Mouse (Mus musculus) adrenal gland, adult 18-20 months (tissue): ENCODE results near the gene Efna2. TPM values are rescaled to one million over a fixed set of nuclear protein-coding genes. Genes with fewer than 3 reads are reported as not detected.

ENCODE experiments used
- DNase-seq, 2 experiments: peaks; one replicate each; pipeline ENCODE4 v3.0.0; 2021 to 2022; ENCODE audit warnings: low spot score in 2 of 2
- total RNA-seq, 2 experiments: library from RNA; stranded (reverse); gene quantifications; 1 replicate in 1 of 2; 2 replicates in 1 of 2; pipeline ENCODE4 v1.2.3; 2021

Efna2 gene
- total RNA-seq, 2 experiments from 2014 or later: 1.3 to 2.1 TPM

DNA sequence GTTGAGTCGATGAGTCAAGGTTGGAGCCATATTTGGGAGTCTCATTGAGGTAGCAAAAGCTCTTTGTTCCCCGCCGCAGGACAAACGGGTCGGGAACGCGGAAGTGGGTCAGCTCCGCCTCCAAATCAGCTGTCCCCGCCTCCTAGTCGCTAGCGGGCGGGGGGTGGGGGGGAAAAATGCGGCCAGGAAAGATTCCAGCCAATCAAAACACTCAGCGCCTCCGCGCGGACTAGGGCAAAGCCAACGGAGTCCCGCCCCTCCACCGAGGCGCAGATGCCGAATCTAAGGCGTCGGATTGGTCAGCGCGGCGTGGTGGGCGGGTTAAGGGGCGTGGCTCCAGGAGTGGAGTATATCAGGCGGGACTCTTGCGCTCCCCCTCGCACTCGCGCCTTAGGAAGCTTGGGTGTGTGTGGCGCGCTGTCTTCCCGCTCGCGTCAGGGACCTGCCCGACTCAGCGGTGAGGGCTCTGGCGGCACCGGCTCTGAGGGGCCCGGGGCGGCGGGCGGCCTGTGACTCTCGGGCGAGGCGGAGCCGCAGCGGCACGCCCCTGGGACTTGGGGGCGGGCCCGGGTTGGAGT lies 11.7 kb upstream of the Efna2 start:
- peak; percentile 97 to 98 for DNase-seq

DNA sequence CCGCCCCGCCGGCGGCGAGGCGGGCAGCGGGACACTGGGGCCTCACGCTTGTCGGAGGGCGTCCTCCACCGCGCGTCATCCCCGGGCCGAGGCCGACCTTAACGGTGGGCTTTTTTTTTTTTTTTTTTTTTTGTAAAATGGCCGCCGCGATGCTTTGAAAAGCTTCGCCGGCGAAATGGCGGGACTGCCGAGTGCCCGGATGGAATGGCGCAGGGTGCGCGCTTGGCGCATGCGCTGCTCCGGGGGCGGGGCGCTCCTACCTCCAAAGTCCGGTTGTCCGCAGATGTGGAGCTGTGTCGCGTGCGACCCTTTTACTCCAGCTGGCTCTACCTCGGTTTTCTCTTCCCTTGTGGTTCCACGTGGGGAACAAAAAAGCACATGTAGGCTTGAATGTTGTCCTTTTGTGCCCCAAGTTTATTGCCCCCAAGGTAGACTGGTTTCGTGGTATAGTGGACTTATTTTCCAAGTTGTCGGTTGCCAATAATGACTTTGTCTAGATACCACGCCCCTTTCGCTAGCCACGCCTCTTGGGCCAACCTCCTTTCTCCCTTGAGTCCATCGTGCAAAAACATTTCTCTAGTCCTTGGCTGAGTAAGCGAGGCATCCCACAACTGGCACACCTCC lies 11.1 kb upstream of the Efna2 start:
- DNase-seq: peak; percentile 94 to 96

DNA sequence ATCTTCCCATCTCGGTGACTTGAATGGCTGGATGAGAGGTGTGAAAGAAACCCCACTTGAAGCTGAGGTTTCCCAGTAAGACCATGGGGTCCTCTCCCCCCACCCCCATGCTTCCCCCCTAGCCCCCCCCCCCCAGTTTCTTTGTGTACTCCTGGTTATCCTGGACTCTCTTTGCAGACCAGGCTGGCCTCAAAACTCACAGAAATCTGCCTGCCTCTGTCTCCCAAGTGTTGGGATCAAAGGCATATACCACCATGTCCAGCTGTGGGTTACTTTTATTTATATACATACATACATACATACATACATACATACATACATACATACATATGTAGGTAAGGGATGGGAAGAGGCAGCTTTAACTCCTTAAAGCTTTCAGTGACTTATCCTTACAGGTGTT lies 10.2 kb upstream of the Efna2 start:
- DNase-seq: no peak

GRCm38 (mm10) chr10:80169651-80170050 lies 9.6 kb upstream of the Efna2 start:
- no peak for DNase-seq

DNA sequence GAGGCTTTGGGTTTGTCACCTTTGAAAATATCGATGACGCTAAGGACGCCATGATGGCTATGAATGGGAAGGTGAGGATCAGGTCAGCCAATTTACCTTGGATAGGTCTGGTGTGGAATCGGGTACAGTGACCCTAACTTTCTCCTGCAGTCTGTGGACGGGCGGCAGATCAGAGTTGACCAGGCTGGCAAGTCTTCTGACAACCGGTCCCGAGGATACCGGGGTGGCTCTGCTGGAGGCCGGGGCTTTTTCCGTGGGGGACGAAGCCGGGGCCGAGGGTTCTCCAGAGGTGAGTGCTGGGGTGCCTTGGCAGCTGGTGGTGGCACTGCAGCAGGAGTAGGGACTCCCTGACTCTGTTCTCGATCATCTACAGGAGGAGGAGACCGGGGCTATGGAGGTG lies 9.2 kb upstream of the Efna2 start:
- peak; percentile 8 to 34 for DNase-seq

DNA sequence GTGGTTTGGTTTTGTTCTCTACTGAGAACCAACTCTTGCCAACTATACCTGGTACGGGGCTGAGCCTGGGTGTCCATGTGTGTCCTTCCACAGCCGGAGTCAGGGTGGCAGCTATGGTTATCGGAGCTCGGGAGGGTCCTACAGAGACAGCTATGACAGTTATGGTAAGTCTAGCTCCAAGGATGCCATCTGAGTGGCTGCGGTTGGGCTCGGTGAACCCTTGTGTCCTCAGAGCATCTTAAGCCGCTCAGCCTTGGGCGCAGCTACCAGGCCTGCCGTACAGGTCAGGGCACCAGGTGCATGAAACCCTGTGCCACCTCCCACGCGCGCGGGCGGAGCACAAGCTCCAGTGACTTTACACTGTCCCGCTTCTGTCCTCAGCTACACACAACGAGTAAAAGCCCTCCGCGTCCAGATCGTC lies 8.7 kb upstream of the Efna2 start:
- peak in 1 of 2 experiments; percentile 25 for DNase-seq

- DNase-seq: no peak
These were observed 8.0 kb upstream of the Efna2 start for GRCm38 (mm10) chr10:80171252-80171651.

DNA sequence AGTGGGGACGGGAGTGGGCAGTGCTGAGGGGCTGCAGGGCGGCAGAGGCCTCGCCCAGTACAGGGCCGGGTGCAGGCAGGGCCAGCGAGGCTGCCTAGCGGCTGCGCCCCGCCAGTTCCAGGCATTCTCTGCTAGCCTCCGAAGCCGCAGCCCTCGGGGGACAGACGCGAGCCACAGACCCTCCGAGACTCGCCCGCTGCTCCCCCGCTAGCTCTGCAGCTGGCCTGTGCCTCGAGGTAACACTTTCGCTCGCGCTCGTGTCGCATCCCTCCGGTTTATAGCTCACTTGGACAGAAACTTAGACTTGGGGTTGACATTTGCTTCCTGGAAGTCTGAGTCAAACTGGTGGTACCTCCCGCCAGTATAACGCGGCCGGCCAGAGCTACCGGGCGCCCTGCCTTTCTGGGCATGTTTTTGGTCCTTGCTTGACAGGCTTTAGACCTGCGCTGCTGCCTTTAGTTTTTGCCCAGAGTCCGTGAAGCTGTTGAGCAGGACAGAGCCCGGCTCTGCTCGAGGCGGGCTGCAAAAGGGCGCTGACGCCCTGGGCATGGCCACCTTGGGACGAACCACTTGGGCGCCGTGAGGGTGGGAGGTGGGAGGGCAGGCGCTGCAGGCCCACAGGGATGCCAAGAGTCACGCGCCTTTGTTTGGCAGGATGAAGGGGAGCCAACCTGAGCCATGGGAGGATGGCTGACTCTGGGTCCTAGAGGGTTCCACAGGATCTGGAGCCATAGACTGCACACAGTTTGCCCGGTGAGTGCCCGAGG lies 7.3 kb upstream of the Efna2 start:
- peak; percentile 18 to 32 for DNase-seq

- peak; percentile 78 to 87 for DNase-seq
These were observed 6.6 kb upstream of the Efna2 start, which contains the start of gene 1600002K03Rik for GRCm38 (mm10) chr10:80172527-80173292. TSS of gene 1600002K03Rik (plus strand) at chr10:80172944.

GRCm38 (mm10) chr10:80173358-80173757 lies 5.9 kb upstream of the Efna2 start:
- DNase-seq: peak in 1 of 2 experiments; percentile 15

DNA sequence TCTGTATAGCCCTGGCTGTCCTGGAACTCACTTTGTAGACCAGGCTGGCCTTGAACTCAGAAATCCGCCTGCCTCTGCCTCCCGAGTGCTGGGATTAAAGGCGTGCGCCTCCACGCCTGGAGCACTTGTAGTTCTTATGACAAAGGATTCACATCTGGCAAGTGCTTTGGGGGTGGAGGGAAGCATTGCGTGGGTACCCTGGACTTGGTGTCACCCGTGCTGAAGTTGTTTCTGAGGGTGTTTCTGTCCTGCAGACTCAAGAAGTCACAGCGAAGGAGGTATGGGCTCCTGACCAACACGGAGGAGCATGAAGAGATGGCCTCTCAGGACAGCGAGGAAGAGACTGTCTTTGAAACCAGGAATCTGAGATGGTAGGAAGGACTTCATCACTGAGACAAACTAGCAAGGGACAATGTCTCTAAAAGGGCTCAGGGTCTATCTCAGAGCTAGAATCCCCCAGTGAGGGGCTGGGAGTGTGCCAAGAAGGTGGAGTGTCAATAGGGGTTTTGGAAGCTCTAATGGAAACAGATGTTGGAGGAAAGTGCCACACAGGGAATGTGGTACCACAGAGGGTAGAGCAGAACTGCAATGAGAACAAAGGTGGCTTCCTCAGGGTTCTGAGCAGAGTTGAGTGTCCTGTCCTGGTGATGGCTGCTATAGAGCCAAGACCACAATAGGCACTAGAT lies 5.2 kb upstream of the Efna2 start:
- DNase-seq: peak in 1 of 2 experiments; percentile 25

DNA sequence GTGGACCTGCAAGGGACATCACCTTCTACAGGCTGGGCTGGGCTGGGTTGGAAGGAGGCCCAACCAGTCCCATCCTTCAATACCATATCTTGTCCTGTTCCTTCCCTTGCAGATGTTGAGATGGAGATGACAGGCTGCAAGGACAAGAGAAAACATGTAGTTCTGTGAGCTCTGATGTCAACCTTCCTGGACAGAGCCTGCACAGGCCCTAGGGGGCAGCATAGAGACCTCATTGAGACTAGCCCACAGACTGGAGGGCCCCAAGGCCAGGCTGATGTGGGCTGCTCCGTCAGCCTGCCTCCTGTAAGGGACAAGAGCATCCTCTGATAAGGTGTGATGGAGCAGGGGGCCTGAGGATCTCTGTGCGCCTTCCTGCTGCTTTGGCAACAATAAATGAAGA lies 4.6 kb upstream of the Efna2 start:
- DNase-seq: peak; percentile 22 to 42

GRCm38 (mm10) chr10:80175536-80176269 lies 3.6 kb upstream of the Efna2 start:
- DNase-seq: peak in 1 of 2 experiments; percentile 22

DNA sequence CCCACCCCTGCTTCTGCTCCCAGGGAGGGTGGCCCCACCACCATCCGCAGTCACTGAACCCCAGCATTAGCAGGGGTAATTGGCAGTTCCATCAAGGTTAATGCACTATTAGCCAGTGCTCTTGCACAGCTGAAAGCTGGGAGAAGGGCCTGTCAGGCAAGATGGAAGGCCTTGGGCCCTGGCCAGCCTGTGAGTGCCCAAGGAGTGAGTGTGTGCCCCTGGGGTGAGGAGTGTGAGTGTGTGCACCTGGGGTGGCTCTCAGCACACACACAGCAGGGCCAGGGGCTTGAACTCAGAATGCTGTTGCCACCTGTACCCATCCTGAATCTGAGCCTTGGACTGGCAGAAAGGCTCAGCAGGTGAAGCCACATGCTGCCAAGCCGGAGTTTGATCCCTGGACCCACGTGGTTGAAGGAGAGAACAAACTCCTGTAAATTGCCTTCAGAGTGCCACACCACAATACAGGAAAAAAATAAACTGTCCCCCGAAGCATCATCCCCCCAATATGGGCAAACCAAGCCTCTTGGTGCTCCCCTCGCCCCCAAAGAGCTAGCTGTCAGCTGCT lies 2.9 kb upstream of the Efna2 start:
- DNase-seq: peak in 1 of 2 experiments; percentile 24

DNA sequence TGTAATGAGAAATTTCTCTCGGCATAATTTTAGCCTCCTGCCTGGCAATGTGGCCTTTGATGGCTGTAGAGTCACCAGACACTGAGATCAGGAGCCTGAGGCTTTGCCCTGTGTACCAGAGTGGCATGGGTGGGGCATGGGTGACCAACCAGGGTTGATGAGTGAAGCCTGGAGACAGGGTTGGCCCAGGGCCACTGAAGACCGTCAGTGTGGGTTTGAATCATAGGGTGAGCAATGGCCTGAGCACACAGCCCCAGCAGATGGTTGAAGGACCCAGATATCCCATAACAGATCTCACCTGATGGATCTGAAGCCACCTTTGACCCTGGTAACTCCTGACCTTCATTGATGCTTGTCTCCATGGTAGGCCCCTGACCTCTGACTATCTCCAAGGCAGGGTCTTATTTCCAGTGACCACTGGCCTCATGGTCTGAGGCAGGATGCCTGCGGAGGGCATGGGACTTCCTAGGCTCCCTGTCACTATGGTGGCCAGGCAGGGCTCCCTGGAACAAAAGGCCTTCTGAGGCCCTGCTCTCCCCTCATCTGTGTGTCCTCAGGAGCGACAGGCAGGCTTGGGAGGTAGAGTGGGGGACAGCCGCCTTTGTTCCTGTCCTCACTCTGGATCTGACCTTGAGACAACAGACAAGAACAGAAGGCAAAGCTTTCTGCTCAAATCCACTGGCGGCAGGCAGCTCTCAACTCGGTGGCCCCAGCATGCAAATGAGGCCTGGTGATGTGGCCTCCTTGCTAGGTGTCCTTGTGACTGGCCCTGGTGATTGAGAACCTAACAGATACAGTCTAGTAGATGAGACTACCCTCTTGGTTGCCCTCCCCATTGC lies 1.6 kb upstream of the Efna2 start:
- peak in 1 of 2 experiments; percentile 65 for DNase-seq

DNA sequence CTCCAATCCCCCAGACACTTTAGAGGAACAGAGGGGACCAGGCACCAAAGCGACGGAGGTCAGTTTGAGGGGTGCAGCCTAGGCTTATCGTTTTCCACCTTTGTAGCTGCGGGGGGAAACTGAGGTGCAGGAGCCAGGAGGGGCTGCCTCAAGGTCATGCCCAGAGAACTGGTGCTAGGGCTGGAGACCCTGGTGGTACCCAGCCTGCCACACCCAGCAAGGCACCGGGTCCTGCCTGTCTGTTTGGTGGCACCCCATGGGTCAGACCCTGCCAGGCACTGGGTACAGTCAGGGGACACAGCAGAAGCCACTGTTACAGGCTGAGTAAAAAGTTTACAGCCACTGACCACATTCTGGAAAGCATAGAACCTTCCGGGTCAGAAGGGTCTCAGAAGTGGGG lies 1.0 kb downstream of the Efna2 start:
- DNase-seq: no peak

DNA sequence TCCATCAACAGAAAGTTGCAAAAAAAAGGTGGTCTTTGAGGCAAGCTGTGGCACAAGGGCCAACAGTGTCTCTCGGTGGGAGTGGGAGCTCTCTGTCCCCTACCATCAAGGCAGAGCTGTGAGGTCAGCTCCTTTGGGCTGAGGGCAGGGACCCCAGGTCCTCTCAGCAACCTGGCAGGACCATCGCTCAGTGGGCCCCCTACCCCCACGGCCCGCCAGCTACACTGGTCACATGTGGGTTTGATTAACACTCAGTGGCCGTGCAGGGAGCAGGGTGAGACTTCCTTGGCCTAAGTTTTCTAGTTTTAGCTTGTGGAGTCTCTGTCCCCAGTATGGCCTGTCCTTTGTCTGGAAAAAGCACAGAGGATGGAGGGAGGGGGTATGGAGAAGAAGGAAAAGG lies 1.5 kb downstream of the Efna2 start:
- no peak for DNase-seq

DNA sequence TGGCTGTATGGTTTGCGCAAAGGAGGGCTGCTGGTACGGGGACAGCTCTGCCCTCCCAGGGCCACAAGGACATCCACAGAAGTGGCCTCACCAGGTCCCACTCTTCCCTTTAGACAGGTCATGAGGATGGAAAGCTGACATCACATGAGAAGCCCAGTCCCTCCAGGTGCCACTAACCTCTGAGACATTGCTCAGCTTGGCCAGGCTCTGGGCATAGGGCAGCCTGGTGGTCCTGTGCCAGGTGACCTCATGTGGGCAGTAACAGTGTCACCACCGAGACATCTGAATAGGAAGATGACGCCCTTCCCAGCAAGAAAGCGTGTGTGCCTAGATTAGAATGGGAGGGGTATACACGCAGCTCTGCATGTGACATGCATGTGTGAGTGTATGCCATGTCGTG lies 3.3 kb downstream of the Efna2 start:
- DNase-seq: no peak

GRCm38 (mm10) chr10:80186649-80187048 lies 7.4 kb downstream of the Efna2 start:
- no peak for DNase-seq
